Mouse (Mus musculus): ENCODE data around the gene Sema5b. TPM values are rescaled to one million over a fixed set of nuclear protein-coding genes. Genes with fewer than 3 reads are reported as not detected.

The Sema5b gene
- polyA plus RNA-seq, 1 experiment from 2014 or later = 5.0 TPM

GRCm38 (mm10) chr16:35519245-35519644 lies 21.7 kb upstream of the Sema5b start:
- H3K4me1 ChIP-seq = peaks cover 16% of the 10 kb centered on the region
- H3K36me3 ChIP-seq = no peaks in the 10 kb centered on the region
- no peak overlapping the region for H3K4me2 ChIP-seq
- peaks cover 14% of the 10 kb centered on the region; the same call in 1 of the 2 replicates for H3K27me3 ChIP-seq
- no peak overlapping the region for H3K9ac ChIP-seq
- ATAC-seq (ENCODE audit: insufficient number of reproducible peaks, insufficient read depth, low FRiP score, low TSS enrichment, low read depth) = no peak
- H3K27ac ChIP-seq = no peak overlapping the region
- WGBS = 46% methylated on average over 7 of the region's 7 CpGs
- H3K9me3 ChIP-seq = no peaks in the 10 kb centered on the region
- H3K4me3 ChIP-seq = no peak overlapping the region

GRCm38 (mm10) chr16:35524200-35524599 lies 16.7 kb upstream of the Sema5b start:
- 54% methylated on average over 4 of the region's 4 CpGs for WGBS
- no peak for ATAC-seq (ENCODE audit: insufficient number of reproducible peaks, insufficient read depth, low FRiP score, low TSS enrichment, low read depth)
- H3K36me3 ChIP-seq = no peaks in the 10 kb centered on the region
- H3K27me3 ChIP-seq = 0 out of 2 replicates have a peak, but pooled peaks cover 2% of the 10 kb centered on the region
- H3K4me1 ChIP-seq = no peaks in the 10 kb centered on the region
- no peak overlapping the region for H3K27ac ChIP-seq
- no peak overlapping the region for H3K4me3 ChIP-seq
- no peak overlapping the region for H3K9ac ChIP-seq
- H3K9me3 ChIP-seq = no peaks in the 10 kb centered on the region
- H3K4me2 ChIP-seq = no peak overlapping the region

- 70% methylated on average over 3 of the region's 3 CpGs for WGBS
- Histone ChIP-seq H3K27me3 (peaks cover 50% of the 10 kb centered on the region), H3K9ac (no peak overlapping the region), H3K27ac (no peak overlapping the region), H3K36me3 (no peaks in the 10 kb centered on the region), H3K4me3 (no peak overlapping the region), H3K4me1 (no peaks in the 10 kb centered on the region), H3K9me3 (no peaks in the 10 kb centered on the region), H3K4me2 (no peak overlapping the region)
- no peak for ATAC-seq (ENCODE audit: insufficient number of reproducible peaks, insufficient read depth, low FRiP score, low TSS enrichment, low read depth)
Measured at GRCm38 (mm10) chr16:35534630-35535029, 6.3 kb upstream of the Sema5b start.

- no peak overlapping the region for H3K4me2 ChIP-seq
- peaks cover 71% of the 10 kb centered on the region for H3K27me3 ChIP-seq
- no peak overlapping the region for H3K4me3 ChIP-seq
- no peak overlapping the region for H3K9ac ChIP-seq
- H3K9me3 ChIP-seq = no peaks in the 10 kb centered on the region
- H3K27ac ChIP-seq = no peak overlapping the region
- H3K4me1 ChIP-seq = peaks cover 20% of the 10 kb centered on the region
- ATAC-seq (ENCODE audit: insufficient number of reproducible peaks, insufficient read depth, low FRiP score, low TSS enrichment, low read depth) = no peak
- WGBS = 68% methylated on average over 8 of the region's 8 CpGs
- no peaks in the 10 kb centered on the region for H3K36me3 ChIP-seq
Measured at GRCm38 (mm10) chr16:35537651-35538050, 3.3 kb upstream of the Sema5b start.

- H3K27ac ChIP-seq = no peak overlapping the region
- no peak for ATAC-seq (ENCODE audit: insufficient number of reproducible peaks, insufficient read depth, low FRiP score, low TSS enrichment, low read depth)
- no peak overlapping the region for H3K4me3 ChIP-seq
- H3K9me3 ChIP-seq = no peaks in the 10 kb centered on the region
- H3K4me1 ChIP-seq = peaks cover 21% of the 10 kb centered on the region
- no peak overlapping the region for H3K4me2 ChIP-seq
- 56% methylated on average over 10 of the region's 10 CpGs for WGBS
- peaks cover 85% of the 10 kb centered on the region for H3K27me3 ChIP-seq
- no peak overlapping the region for H3K9ac ChIP-seq
- no peaks in the 10 kb centered on the region for H3K36me3 ChIP-seq
Measured at GRCm38 (mm10) chr16:35539041-35539440, 1.9 kb upstream of the Sema5b start.

GRCm38 (mm10) chr16:35540333-35541116 lies 420 bp upstream of the Sema5b start:
- Histone ChIP-seq H3K9me3 (no peaks in the 10 kb centered on the region), H3K4me1 (peaks cover 21% of the 10 kb centered on the region), H3K27me3 (peaks cover 75% of the 10 kb centered on the region), H3K27ac (no peak overlapping the region), H3K36me3 (no peaks in the 10 kb centered on the region), H3K4me2 (peak overlapping the region; percentile 99), H3K9ac (peak overlapping the region; percentile 75; the same call in 1 of the 2 replicates), H3K4me3 (peak overlapping the region; percentile 59)
- WGBS = under 1% methylated on average over 23 of the region's 23 CpGs
- ATAC-seq (ENCODE audit: insufficient number of reproducible peaks, insufficient read depth, low FRiP score, low TSS enrichment, low read depth) = peak; percentile 69

- Histone ChIP-seq H3K9ac (peak overlapping the region; percentile 75), H3K4me2 (peak overlapping the region; percentile 99), H3K9me3 (no peaks in the 10 kb centered on the region), H3K27ac (peak overlapping the region; percentile 48; the same call in 1 of the 2 replicates), H3K4me3 (peak overlapping the region; percentile 59), H3K27me3 (peaks cover 76% of the 10 kb centered on the region), H3K4me1 (peaks cover 21% of the 10 kb centered on the region), H3K36me3 (no peaks in the 10 kb centered on the region)
- no peak for ATAC-seq (ENCODE audit: insufficient number of reproducible peaks, insufficient read depth, low FRiP score, low TSS enrichment, low read depth)
- WGBS = under 1% methylated on average over 47 of the region's 54 CpGs
Measured at GRCm38 (mm10) chr16:35541661-35542420, 896 bp downstream of the Sema5b start.

GRCm38 (mm10) chr16:35542421-35542780 lies 1.5 kb downstream of the Sema5b start:
- peak overlapping the region; percentile 99 for H3K4me2 ChIP-seq
- H3K9me3 ChIP-seq = no peaks in the 10 kb centered on the region
- no peak for ATAC-seq (ENCODE audit: insufficient number of reproducible peaks, insufficient read depth, low FRiP score, low TSS enrichment, low read depth)
- peaks cover 21% of the 10 kb centered on the region for H3K4me1 ChIP-seq
- peak overlapping the region; percentile 59 for H3K4me3 ChIP-seq
- peaks cover 70% of the 10 kb centered on the region for H3K27me3 ChIP-seq
- H3K36me3 ChIP-seq = no peaks in the 10 kb centered on the region
- H3K27ac ChIP-seq = no peak overlapping the region
- H3K9ac ChIP-seq = peak overlapping the region; percentile 75
- 1% methylated on average over 27 of the region's 27 CpGs for WGBS

- no peak overlapping the region for H3K9ac ChIP-seq
- H3K4me3 ChIP-seq = no peak overlapping the region
- WGBS = 82% methylated on average over 4 of the region's 4 CpGs
- no peak for ATAC-seq (ENCODE audit: insufficient number of reproducible peaks, insufficient read depth, low FRiP score, low TSS enrichment, low read depth)
- no peak overlapping the region for H3K4me2 ChIP-seq
- no peaks in the 10 kb centered on the region for H3K9me3 ChIP-seq
- peaks cover 39% of the 10 kb centered on the region for H3K27me3 ChIP-seq
- peaks cover 14% of the 10 kb centered on the region for H3K4me1 ChIP-seq
- no peaks in the 10 kb centered on the region for H3K36me3 ChIP-seq
- H3K27ac ChIP-seq = no peak overlapping the region
Measured at GRCm38 (mm10) chr16:35545723-35546122, 4.8 kb downstream of the Sema5b start.

GRCm38 (mm10) chr16:35547966-35548365 lies 7.0 kb downstream of the Sema5b start:
- no peaks in the 10 kb centered on the region for H3K4me1 ChIP-seq
- peaks cover 18% of the 10 kb centered on the region for H3K27me3 ChIP-seq
- no peaks in the 10 kb centered on the region for H3K9me3 ChIP-seq
- no peak for ATAC-seq (ENCODE audit: insufficient number of reproducible peaks, insufficient read depth, low FRiP score, low TSS enrichment, low read depth)
- no peak overlapping the region for H3K4me2 ChIP-seq
- no peak overlapping the region for H3K4me3 ChIP-seq
- no peak overlapping the region for H3K9ac ChIP-seq
- no peak overlapping the region for H3K27ac ChIP-seq
- H3K36me3 ChIP-seq = no peaks in the 10 kb centered on the region

GRCm38 (mm10) chr16:35549354-35549753 lies 8.4 kb downstream of the Sema5b start:
- 94% methylated on average over 2 of the region's 2 CpGs for WGBS
- ATAC-seq (ENCODE audit: insufficient number of reproducible peaks, insufficient read depth, low FRiP score, low TSS enrichment, low read depth) = no peak

More at GRCm38 (mm10) chr16:35549354-35549753, 8.4 kb downstream of the Sema5b start:
- Histone ChIP-seq H3K4me1 (no peaks in the 10 kb centered on the region), H3K4me2 (no peak overlapping the region), H3K27ac (no peak overlapping the region), H3K9ac (no peak overlapping the region), H3K9me3 (no peaks in the 10 kb centered on the region), H3K36me3 (no peaks in the 10 kb centered on the region), H3K27me3 (peaks cover 5% of the 10 kb centered on the region), H3K4me3 (no peak overlapping the region)
